Mouse (Mus musculus) macrophage (primary cell): Measurements from ENCODE around the gene Tmie. TPM values are rescaled to one million over a fixed set of nuclear protein-coding genes. Genes with fewer than 3 reads are reported as not detected.

Experiments used
- H3K27ac ChIP-seq: fragments of 350-480 bp; formaldehyde crosslinking; 2 replicates; pipeline ENCODE4 v1.9.0; 2021
- H3K36me3 ChIP-seq: fragments of 350-480 bp; formaldehyde crosslinking; 2 replicates; pipeline ENCODE4 v1.9.0; 2021; ENCODE audit errors: inconsistent target
- H3K4me3 ChIP-seq: fragments of 350-480 bp; formaldehyde crosslinking; 2 replicates; pipeline ENCODE4 v1.9.0; 2021; ENCODE audit errors: inconsistent target
- H3K79me2 ChIP-seq: fragments of 350-480 bp; formaldehyde crosslinking; 2 replicates; pipeline ENCODE4 v1.9.0; 2021; ENCODE audit errors: inconsistent target
- WGBS: methylation state at CpG from one replicate; pipeline ENCODE4 v1.1.7; 2026; ENCODE audit warnings: inconsistent platforms; ENCODE audit not compliant: missing documents; 5-methylcytosine and 5-hydroxymethylcytosine counted together
- polyA plus RNA-seq: library from polyadenylated mRNA; stranded (reverse); fragments of 250-400 nt; gene quantifications from 3 replicates; pipeline ENCODE4 v1.2.4, GENCODE M21; 2018; ENCODE audit warnings: inconsistent platforms

Tmie gene
- polyA plus RNA-seq, 1 experiment from 2014 or later: 0.10 TPM

GRCm38 (mm10) chr9:110896595-110896994 lies 16.7 kb upstream of the Tmie start:
- Histone ChIP-seq H3K4me3 (no peak overlapping the region), H3K36me3 (peaks cover 13% of the 10 kb centered on the region; the same call in 1 of the 2 replicates), H3K27ac (no peak overlapping the region), H3K79me2 (no peaks in the 10 kb centered on the region)
- 8% methylated on average over 6 of the region's 6 CpGs for WGBS

- H3K36me3 ChIP-seq: peaks cover 13% of the 10 kb centered on the region; the same call in 1 of the 2 replicates
- H3K27ac ChIP-seq: no peak overlapping the region
Observed at GRCm38 (mm10) chr9:110895994-110896393, 16.1 kb upstream of the Tmie start.

GRCm38 (mm10) chr9:110895507-110895906 lies 15.6 kb upstream of the Tmie start:
- H3K4me3 ChIP-seq: no peak overlapping the region

More at GRCm38 (mm10) chr9:110895994-110896393, 16.1 kb upstream of the Tmie start:
- Histone ChIP-seq H3K79me2 (no peaks in the 10 kb centered on the region), H3K4me3 (no peak overlapping the region)
- 80% methylated on average over 7 of the region's 7 CpGs for WGBS

GRCm38 (mm10) chr9:110893429-110893828 lies 13.5 kb upstream of the Tmie start:
- peaks cover 11% of the 10 kb centered on the region; the same call in 1 of the 2 replicates for H3K36me3 ChIP-seq

More at GRCm38 (mm10) chr9:110895507-110895906, 15.6 kb upstream of the Tmie start:
- Histone ChIP-seq H3K27ac (no peak overlapping the region), H3K79me2 (no peaks in the 10 kb centered on the region), H3K36me3 (peaks cover 13% of the 10 kb centered on the region; the same call in 1 of the 2 replicates)
- WGBS: 79% methylated on average over 5 of the region's 5 CpGs

GRCm38 (mm10) chr9:110892552-110892951 lies 12.6 kb upstream of the Tmie start:
- 98% methylated on average over 3 of the region's 3 CpGs for WGBS
- H3K36me3 ChIP-seq: peaks cover 4% of the 10 kb centered on the region; the same call in 1 of the 2 replicates
- no peak overlapping the region for H3K27ac ChIP-seq
- H3K79me2 ChIP-seq: no peaks in the 10 kb centered on the region
- H3K4me3 ChIP-seq: no peak overlapping the region

More at GRCm38 (mm10) chr9:110893429-110893828, 13.5 kb upstream of the Tmie start:
- WGBS: 54% methylated on average over 10 of the region's 10 CpGs
- no peaks in the 10 kb centered on the region for H3K79me2 ChIP-seq
- no peak overlapping the region for H3K27ac ChIP-seq
- no peak overlapping the region for H3K4me3 ChIP-seq

GRCm38 (mm10) chr9:110891077-110891828 lies 11.3 kb upstream of the Tmie start:
- H3K27ac ChIP-seq: no peak overlapping the region
- no peak overlapping the region for H3K4me3 ChIP-seq
- no peaks in the 10 kb centered on the region for H3K79me2 ChIP-seq
- 0 out of 2 replicates have a peak, but pooled peaks cover 4% of the 10 kb centered on the region for H3K36me3 ChIP-seq
- 57% methylated on average over 12 of the region's 12 CpGs for WGBS

GRCm38 (mm10) chr9:110890026-110890783 lies 10.3 kb upstream of the Tmie start:
- Histone ChIP-seq H3K27ac (no peak overlapping the region), H3K36me3 (peaks cover 4% of the 10 kb centered on the region; the same call in 1 of the 2 replicates), H3K79me2 (no peaks in the 10 kb centered on the region), H3K4me3 (no peak overlapping the region)
- WGBS: 94% methylated on average over 13 of the region's 21 CpGs

- Histone ChIP-seq H3K27ac (no peak overlapping the region), H3K4me3 (no peak overlapping the region), H3K79me2 (no peaks in the 10 kb centered on the region), H3K36me3 (no peaks in the 10 kb centered on the region; the same call in 1 of the 2 replicates)
- 96% methylated on average over 14 of the region's 14 CpGs for WGBS
Observed at GRCm38 (mm10) chr9:110888935-110889334, 9.0 kb upstream of the Tmie start.

GRCm38 (mm10) chr9:110887388-110888303 lies 7.7 kb upstream of the Tmie start:
- peak overlapping the region; percentile 73 for H3K27ac ChIP-seq

GRCm38 (mm10) chr9:110881953-110882352 lies 2.0 kb upstream of the Tmie start:
- 86% methylated on average over 7 of the region's 7 CpGs for WGBS

More at GRCm38 (mm10) chr9:110887388-110888303, 7.7 kb upstream of the Tmie start:
- H3K4me3 ChIP-seq: no peak overlapping the region; the same call in 1 of the 2 replicates
- no peaks in the 10 kb centered on the region for H3K79me2 ChIP-seq
- no peaks in the 10 kb centered on the region; the same call in 1 of the 2 replicates for H3K36me3 ChIP-seq
- WGBS: 42% methylated on average over 6 of the region's 9 CpGs

GRCm38 (mm10) chr9:110880772-110881171 lies 859 bp upstream of the Tmie start:
- Histone ChIP-seq H3K27ac (no peak overlapping the region), H3K79me2 (no peaks in the 10 kb centered on the region), H3K36me3 (no peaks in the 10 kb centered on the region; the same call in 1 of the 2 replicates), H3K4me3 (peak overlapping the region; percentile 52)
- WGBS: 54% methylated on average over 4 of the region's 4 CpGs

More at GRCm38 (mm10) chr9:110881953-110882352, 2.0 kb upstream of the Tmie start:
- Histone ChIP-seq H3K27ac (no peak overlapping the region), H3K4me3 (no peak overlapping the region), H3K36me3 (no peaks in the 10 kb centered on the region; the same call in 1 of the 2 replicates), H3K79me2 (no peaks in the 10 kb centered on the region)

GRCm38 (mm10) chr9:110879191-110879920 lies 557 bp downstream of the Tmie start, which contains the start of gene Als2cl:
Gene Als2cl, plus strand, starts transcription at chr9:110879870.
- Histone ChIP-seq H3K36me3 (no peaks in the 10 kb centered on the region), H3K4me3 (peak within 1 kb of the TSS; percentile 52), H3K27ac (no peak within 1 kb of the TSS), H3K79me2 (no peaks in the 10 kb centered on the region)
- 46% methylated on average over 12 of the region's 12 CpGs for whole genome bisulfite sequencing

GRCm38 (mm10) chr9:110877888-110878287 lies 2.0 kb downstream of the Tmie start:
- H3K27ac ChIP-seq: no peak overlapping the region
- no peaks in the 10 kb centered on the region for H3K79me2 ChIP-seq
- no peak overlapping the region for H3K4me3 ChIP-seq
- H3K36me3 ChIP-seq: no peaks in the 10 kb centered on the region
- 82% methylated on average over 5 of the region's 5 CpGs for WGBS
